Mouse (Mus musculus) ES-E14 (cell line): ENCODE results near the gene Il13. TPM values are rescaled to one million over a fixed set of nuclear protein-coding genes. Genes with fewer than 3 reads are reported as not detected.
A peak's percentile ranks its signal among the peaks of the same experiment; 100 is the strongest.

Source experiments
- DNase-seq: peaks from one replicate; pipeline ENCODE4 v3.0.0-alpha.2; 2013; ENCODE audit warnings: low read depth, low spot score
- H3K27ac ChIP-seq: 2 replicates; pipeline ENCODE4 v1.5.1; 2012; ENCODE audit warnings: low read depth, mild to moderate bottlenecking, low read length, moderate library complexity, mixed read lengths; ENCODE audit not compliant: poor library complexity, insufficient read depth, severe bottlenecking
- H3K36me3 ChIP-seq: 2 replicates; pipeline ENCODE4 v1.6.1; 2012; ENCODE audit warnings: mild to moderate bottlenecking, low read length, moderate library complexity, mixed read lengths; ENCODE audit not compliant: control insufficient read depth, poor library complexity, insufficient read depth, severe bottlenecking
- H3K4me1 ChIP-seq, 2 experiments: fragments of 150-350 bp in 1 of 2; sonication (generic) in 1 of 2; 2 replicates each; pipeline ENCODE4 v1.6.1; 2012; ENCODE audit warnings: low read length in 2 of 2, mild to moderate bottlenecking in 1 of 2, mixed read lengths in 1 of 2; ENCODE audit not compliant: control insufficient read depth in 2 of 2, insufficient read depth in 2 of 2, poor library complexity in 1 of 2
- H3K4me3 ChIP-seq, 2 experiments: fragments of 150-350 bp in 1 of 2; sonication (generic) in 1 of 2; 2 replicates each; pipeline ENCODE4 v1.5.1; 2012; ENCODE audit warnings: low read length in 2 of 2, low read depth in 1 of 2, mild to moderate bottlenecking in 1 of 2, mixed read lengths in 1 of 2; ENCODE audit not compliant: insufficient read depth in 1 of 2, poor library complexity in 1 of 2, severe bottlenecking in 1 of 2
- H3K9ac ChIP-seq: 2 replicates; pipeline ENCODE4 v1.6.1; 2012; ENCODE audit warnings: low read depth, mild to moderate bottlenecking, low read length, mixed read lengths; ENCODE audit not compliant: poor library complexity, insufficient read depth, severe bottlenecking
- H3K9me3 ChIP-seq: fragments of 150-350 bp; sonication (generic); 2 replicates; pipeline ENCODE4 v1.6.1; 2012; ENCODE audit warnings: low read depth, mild to moderate bottlenecking, low read length; ENCODE audit not compliant: control insufficient read depth, insufficient read depth
- CHD2 ChIP-seq: IDR thresholded peaks from 2 replicates; pipeline ENCODE4 v1.6.1; 2014; ENCODE audit warnings: mild to moderate bottlenecking, low read depth, low read length, inconsistent platforms
- HCFC1 ChIP-seq: IDR thresholded peaks from 2 replicates; pipeline ENCODE4 v1.6.1; 2012; ENCODE audit warnings: low read length, inconsistent platforms, borderline replicate concordance; ENCODE audit not compliant: insufficient read depth
- MAFK ChIP-seq: IDR thresholded peaks from 2 replicates; pipeline ENCODE4 v1.6.1; 2014; ENCODE audit warnings: mild to moderate bottlenecking, low read depth, low read length, inconsistent platforms; ENCODE audit not compliant: insufficient read depth
- ZC3H11A ChIP-seq: IDR thresholded peaks from 2 replicates; pipeline ENCODE4 v1.6.1; 2012; ENCODE audit warnings: low read depth, mild to moderate bottlenecking, inconsistent platforms, low read length, borderline replicate concordance
- ZNF384 ChIP-seq: IDR thresholded peaks from 2 replicates; pipeline ENCODE4 v1.6.1; 2012; ENCODE audit warnings: low read depth, low read length, inconsistent platforms
- in situ Hi-C, 2 experiments: fragments of 600-800 bp; cut with MboI; formaldehyde crosslinking; loops; one replicate each; pipeline ENCODE4 v1.15.1; 2025; ENCODE audit warnings: low sequenced_read_pairs in 2 of 2, inconsistent platforms in 1 of 2; ENCODE audit not compliant: unreplicated experiment in 2 of 2
- total RNA-seq: library from RNA; depleted of rRNA; stranded (reverse); fragments of 300-350 nt; gene quantifications from 2 replicates; pipeline ENCODE4 v1.2.3, GENCODE M21; 2012

Il13 gene
- total RNA-seq, 1 experiment, result not detected

DNA sequence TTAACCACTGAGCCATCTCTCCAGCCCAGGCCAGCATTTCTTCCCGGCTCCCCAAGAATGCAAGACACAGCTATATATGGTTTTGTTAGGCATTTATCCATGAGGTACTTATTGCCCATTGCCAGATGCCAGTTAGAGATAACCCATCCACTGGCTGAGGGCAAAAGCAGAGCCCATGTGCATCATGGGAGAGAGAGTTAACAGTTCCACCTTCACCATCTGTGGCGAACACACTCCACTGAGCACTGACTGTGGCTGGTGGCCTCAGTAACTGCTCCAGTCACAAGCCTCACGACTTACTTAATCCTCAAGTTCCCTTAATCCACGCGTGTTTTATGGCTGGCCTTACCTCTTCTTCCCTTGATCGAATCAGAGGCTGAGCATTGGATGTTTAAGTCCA, 25.3 kb downstream of the Il13 start:
- H3K27ac ChIP-seq, result no peak overlapping the region
- in situ Hi-C loops, result no loop called here
- H3K4me3 ChIP-seq, result no peak overlapping the region
- H3K36me3 ChIP-seq, result no peaks in the 10 kb centered on the region
- H3K9me3 ChIP-seq, result no peaks in the 10 kb centered on the region
- DNase-seq, result no peak
- no peak overlapping the region for H3K9ac ChIP-seq
- no peaks in the 10 kb centered on the region for H3K4me1 ChIP-seq
- TF ChIP-seq ZNF384, result no peak
- no peak for TF ChIP-seq CHD2
- no peak for TF ChIP-seq HCFC1
- no peak for TF ChIP-seq MAFK
- TF ChIP-seq ZC3H11A, result no peak

DNA sequence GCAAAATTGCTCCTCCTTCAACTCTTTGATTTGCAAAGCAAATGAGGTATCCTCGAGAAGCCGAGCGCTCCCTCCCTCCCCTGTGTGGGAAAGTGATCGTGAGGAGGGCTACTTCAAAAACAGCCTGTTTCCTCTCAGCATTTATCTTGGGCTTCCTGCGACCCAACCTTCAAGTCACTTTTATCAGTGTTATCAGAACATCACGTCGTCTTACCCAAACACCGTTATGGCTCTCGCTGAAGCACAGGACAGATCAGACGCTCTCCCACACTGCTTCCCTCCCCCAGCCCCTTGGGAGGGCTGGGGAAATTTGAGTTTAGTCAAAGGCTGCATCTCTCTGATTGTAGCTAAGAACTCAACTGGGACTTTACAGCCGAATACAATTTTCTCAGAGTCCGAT, 28.9 kb downstream of the Il13 start:
- in situ Hi-C loops, result no loop called here
- Histone ChIP-seq H3K9me3 (no peaks in the 10 kb centered on the region), H3K27ac (no peak overlapping the region), H3K4me1 (peaks cover 0 to 1% of the 10 kb centered on the region in 2 experiments; a peak in 1 of 4 replicates), H3K4me3 (peak overlapping the region in 1 of 2 experiments; percentile 7; a peak in 1 of 4 replicates), H3K36me3 (no peaks in the 10 kb centered on the region), H3K9ac (no peak overlapping the region)
- no peak for DNase-seq
- TF ChIP-seq ZNF384 (no peak), MAFK (no peak)

DNA sequence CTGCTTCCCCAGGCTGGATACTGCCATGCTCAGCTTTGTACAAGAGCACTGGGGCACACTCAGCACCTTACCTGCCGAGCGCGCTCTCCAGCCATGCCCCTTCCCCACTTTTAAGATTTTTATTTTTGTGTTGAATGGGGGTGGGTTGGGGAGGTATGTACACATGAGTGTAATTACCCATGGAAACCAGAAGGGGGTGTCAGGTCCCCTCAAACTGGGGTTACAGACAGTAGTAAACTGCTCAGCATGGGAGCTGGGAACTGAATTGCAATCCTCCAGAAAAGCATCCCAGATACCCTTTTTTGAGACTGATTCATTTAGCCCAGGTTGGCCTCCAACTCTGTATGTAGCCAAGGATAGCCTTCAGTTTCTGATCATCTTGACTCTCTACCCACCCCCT, 29.5 kb downstream of the Il13 start:
- Histone ChIP-seq H3K4me3 (no peak overlapping the region), H3K27ac (no peak overlapping the region), H3K4me1 (peaks cover 3% of the 10 kb centered on the region in 2 experiments; a peak in 2 of 4 replicates), H3K9me3 (no peaks in the 10 kb centered on the region), H3K9ac (no peak overlapping the region), H3K36me3 (no peaks in the 10 kb centered on the region)
- in situ Hi-C loops, result no loop called here
- TF ChIP-seq HCFC1, result no peak
- TF ChIP-seq MAFK, result no peak
- no peak for TF ChIP-seq ZNF384
- no peak for TF ChIP-seq ZC3H11A
- no peak for TF ChIP-seq CHD2
- DNase-seq, result no peak

DNA sequence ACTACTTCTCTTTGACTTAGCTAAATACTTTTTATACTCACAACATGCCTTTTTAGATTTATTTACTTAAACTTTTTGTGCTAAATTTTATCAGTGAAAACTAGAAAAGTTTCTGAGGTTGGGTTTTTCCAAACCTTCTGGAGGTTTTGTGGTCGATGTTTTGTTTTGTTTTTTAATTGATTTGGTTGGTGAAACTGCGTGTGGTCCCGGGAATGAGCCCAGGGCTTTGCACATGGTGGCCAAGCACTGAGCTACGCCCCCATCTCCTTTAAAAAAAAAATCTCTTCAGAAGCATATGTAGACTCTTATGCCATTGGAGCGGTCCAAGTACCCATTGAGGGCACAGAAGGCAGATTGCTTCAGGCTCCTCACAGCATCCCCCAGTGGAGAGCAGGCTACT, 43.4 kb downstream of the Il13 start:
- Histone ChIP-seq H3K4me3 (no peak overlapping the region), H3K36me3 (no peaks in the 10 kb centered on the region), H3K9ac (no peak overlapping the region), H3K9me3 (no peaks in the 10 kb centered on the region), H3K4me1 (no peaks in the 10 kb centered on the region), H3K27ac (no peak overlapping the region)
- TF ChIP-seq ZNF384 (no peak), MAFK (no peak), CHD2 (no peak), ZC3H11A (no peak), HCFC1 (no peak)
- no peak for DNase-seq
- in situ Hi-C loops, result no loop called here

DNA sequence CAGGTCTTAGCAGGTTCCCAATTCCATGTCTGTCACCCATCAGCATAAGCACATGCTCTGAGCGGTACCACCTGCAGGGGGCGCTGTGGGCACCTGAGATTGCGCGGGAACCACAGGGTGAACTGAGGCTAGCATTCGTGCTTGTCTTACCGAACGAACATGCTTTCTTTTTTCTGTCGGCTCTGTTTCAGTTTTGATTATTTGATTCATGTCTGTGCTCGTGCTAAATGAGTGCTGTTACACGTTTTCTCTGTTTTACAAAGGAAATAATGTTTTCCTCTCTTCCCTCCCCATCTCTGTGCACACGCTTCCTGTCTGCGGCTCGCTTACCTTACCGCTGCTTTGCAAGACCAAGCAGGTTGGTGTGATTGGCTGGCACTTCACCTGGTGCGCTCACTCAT, 44.1 kb downstream of the Il13 start:
- H3K36me3 ChIP-seq, result no peaks in the 10 kb centered on the region
- H3K9me3 ChIP-seq, result no peaks in the 10 kb centered on the region
- in situ Hi-C loops, result no loop called here
- no peak overlapping the region for H3K27ac ChIP-seq
- TF ChIP-seq HCFC1 (no peak), ZC3H11A (no peak), MAFK (no peak), ZNF384 (no peak), CHD2 (no peak)
- H3K4me1 ChIP-seq, result no peaks in the 10 kb centered on the region
- peak; percentile 59 for DNase-seq
- H3K9ac ChIP-seq, result peak overlapping the region; percentile 30; the same call in 1 of the 2 replicates
- H3K4me3 ChIP-seq, result peak overlapping the region; percentile 7 to 38; a peak in 2 of 4 replicates
